Mouse (Mus musculus) E14TG2a.4 (cell line): ENCODE measurements around the gene Tmem8b.

Experiments used
- H3K27me3 ChIP-seq: 2 replicates; pipeline ENCODE4 v1.6.1; 2014; ENCODE audit warnings: low read length, control low read depth; ENCODE audit not compliant: insufficient read depth
- H3K36me3 ChIP-seq: 2 replicates; pipeline ENCODE4 v1.6.1; 2014; ENCODE audit warnings: low read length, control low read depth; ENCODE audit not compliant: insufficient read depth
- H3K4me1 ChIP-seq: replicated peaks from 2 replicates; pipeline ENCODE4 v1.6.1; 2014; ENCODE audit warnings: low read depth, low read length, control low read depth
- H3K4me3 ChIP-seq: replicated peaks from 2 replicates; pipeline ENCODE4 v1.5.1; 2014; ENCODE audit warnings: mild to moderate bottlenecking, low read length
- H3K9me3 ChIP-seq: 2 replicates; pipeline ENCODE4 v1.6.1; 2014; ENCODE audit warnings: low read length, control low read depth
- CTCF ChIP-seq: conservative IDR thresholded peaks from 2 replicates; pipeline ENCODE4 v1.5.1; 2014; ENCODE audit warnings: low read length
- NANOG ChIP-seq: IDR thresholded peaks from 2 replicates; pipeline ENCODE4 v1.6.1; 2014; ENCODE audit warnings: borderline replicate concordance, low read length, mixed read lengths
- POU5F1 ChIP-seq: IDR thresholded peaks from 2 replicates; pipeline ENCODE4 v1.6.1; 2014; ENCODE audit warnings: low read length, borderline replicate concordance

The Tmem8b gene

DNA sequence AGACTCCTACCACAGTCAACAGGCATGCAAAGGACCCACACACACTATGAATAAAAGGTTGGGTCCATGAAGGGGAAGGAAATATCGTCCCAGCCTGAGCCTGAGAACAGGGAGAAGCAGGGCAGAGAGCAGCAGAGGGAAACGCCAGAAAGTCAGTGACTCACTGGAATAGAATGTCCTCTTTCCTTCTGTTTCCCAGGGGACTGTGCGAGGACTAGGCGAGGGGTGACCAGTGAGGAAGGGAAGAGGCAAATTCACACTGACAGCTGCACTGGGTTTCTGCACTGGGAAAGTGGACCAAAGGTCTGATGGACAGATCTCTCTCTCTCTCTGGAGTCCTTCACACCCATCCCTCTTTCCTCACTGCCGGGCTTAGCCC, 59.8 kb downstream of the Tmem8b start:
- no peaks in the 10 kb centered on the region for H3K36me3 ChIP-seq
- no peak overlapping the region for H3K4me3 ChIP-seq
- no peaks in the 10 kb centered on the region for H3K9me3 ChIP-seq
- peaks cover 37% of the 10 kb centered on the region for H3K27me3 ChIP-seq
- H3K4me1 ChIP-seq: peaks cover 37% of the 10 kb centered on the region
- no peak for TF ChIP-seq CTCF

DNA sequence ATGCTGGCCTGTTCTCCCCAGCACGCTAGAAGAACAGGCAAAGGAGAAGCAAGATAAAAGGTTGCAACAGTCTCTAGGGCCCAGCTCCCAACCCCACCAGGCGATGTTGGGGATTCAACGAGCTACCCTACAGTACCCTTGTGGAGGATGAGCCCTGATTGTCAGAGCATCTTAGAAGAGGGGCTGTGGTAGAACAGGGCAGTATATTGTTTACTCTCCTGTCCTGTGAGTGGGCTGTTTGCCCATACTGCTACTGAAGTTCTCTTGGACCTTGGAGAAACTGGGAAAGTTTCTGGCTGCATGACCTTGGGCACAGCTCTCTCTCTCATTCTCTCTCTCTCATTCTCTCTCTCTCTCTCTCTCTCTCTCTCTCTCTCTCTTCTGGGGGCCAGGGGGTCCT, 60.4 kb downstream of the Tmem8b start:
- H3K27me3 ChIP-seq: peaks cover 37% of the 10 kb centered on the region
- H3K4me1 ChIP-seq: peaks cover 37% of the 10 kb centered on the region
- H3K9me3 ChIP-seq: no peaks in the 10 kb centered on the region
- no peak overlapping the region for H3K4me3 ChIP-seq
- no peaks in the 10 kb centered on the region for H3K36me3 ChIP-seq
- TF ChIP-seq NANOG (no peak), POU5F1 (no peak), CTCF (no peak)

DNA sequence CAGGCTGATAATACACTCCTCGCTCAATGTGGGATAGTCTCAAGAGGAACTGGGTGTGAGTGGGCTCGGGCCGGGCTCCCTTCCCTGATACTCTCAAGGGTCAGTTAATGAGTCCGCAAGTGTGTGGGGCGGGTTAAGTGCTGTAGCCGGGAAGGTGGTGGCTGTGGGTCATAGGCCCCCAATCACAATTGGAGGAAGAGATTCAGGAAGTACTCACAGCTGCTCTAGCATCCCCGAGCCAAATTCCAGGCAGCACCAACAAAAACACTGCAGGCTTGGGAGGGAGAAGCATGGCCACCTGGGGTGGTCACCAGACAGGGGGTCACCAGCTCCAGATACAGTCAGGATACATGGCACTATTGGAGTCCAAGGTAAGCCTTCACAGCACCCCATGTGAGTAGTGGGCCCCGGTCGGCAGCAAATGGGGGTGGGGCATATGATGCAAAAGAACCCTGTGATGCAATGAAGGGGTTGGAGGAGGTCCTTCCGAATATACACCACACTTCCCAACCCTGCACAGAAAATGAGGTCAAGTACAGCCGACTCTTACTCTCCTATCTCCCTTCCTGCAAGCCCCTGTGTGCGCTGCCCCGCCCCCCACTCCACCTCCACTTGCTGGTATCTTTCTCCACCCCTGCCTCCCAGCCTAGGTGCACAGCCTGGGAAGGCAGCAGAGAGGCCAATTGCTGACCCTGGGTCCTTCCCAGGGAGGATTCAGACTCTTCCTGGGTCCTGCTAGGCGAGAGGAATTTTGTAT, 61.2 kb downstream of the Tmem8b start, which contains the start of gene Spaar:
Gene Spaar (plus strand): TSS at position 241 of the 757 bp plus-strand sequence.
- Histone ChIP-seq H3K27me3 (peaks cover 37% of the 10 kb centered on the region), H3K4me1 (peaks cover 37% of the 10 kb centered on the region), H3K9me3 (no peaks in the 10 kb centered on the region), H3K36me3 (no peaks in the 10 kb centered on the region), H3K4me3 (no peak within 1 kb of the TSS)
- TF ChIP-seq NANOG: no peak
- TF ChIP-seq POU5F1: no peak
- TF ChIP-seq CTCF: no peak

DNA sequence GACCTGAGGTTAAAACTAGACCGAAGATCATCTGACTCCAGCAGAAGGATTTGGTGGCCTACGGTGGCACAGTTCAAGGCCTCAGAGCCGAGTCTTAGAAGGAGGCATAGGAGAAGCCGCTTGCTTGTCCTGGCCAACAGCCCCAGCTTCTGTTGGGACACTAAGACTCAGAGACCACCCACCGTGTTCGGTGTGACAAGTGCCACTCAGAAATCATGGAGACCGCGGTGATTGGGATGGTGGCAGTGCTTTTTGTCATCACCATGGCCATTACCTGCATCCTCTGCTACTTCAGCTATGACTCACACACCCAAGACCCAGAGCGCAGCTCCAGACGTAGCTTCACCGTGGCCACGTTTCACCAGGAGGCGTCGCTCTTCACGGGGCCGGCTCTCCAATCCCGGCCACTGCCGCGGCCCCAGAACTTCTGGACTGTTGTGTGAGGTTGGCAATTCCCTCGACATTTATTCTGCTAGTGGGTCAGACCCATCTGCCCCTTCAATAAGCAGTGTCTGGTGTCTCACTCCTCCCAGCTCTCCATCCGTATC, 62.1 kb downstream of the Tmem8b start:
- peaks cover 37% of the 10 kb centered on the region for H3K27me3 ChIP-seq
- TF ChIP-seq CTCF (no peak; the same call in 1 of the 2 replicates), NANOG (no peak), POU5F1 (no peak)
- no peaks in the 10 kb centered on the region for H3K9me3 ChIP-seq

DNA sequence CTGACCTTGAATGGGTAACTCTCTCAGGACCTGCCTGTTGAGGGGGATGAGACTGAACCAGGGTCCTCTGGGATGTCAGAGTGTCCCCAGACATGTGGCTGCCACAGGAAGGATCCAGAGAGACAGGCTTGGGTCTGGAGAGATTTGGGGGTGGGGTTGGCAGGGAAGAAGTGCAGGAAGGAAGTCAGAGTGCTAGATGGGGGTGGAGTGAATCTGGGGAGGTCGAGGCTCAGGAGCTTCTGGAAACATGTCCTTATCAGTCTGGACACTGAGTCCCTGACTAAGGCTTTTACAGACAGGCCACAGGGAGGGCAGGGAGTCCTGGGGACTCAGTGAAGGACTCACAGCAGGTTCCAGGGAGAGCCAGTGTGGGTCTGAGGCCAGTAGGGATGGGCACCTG, 63.4 kb downstream of the Tmem8b start:
- Histone ChIP-seq H3K4me1 (peaks cover 29% of the 10 kb centered on the region), H3K27me3 (peaks cover 37% of the 10 kb centered on the region), H3K36me3 (no peaks in the 10 kb centered on the region), H3K9me3 (no peaks in the 10 kb centered on the region), H3K4me3 (no peak overlapping the region)
- TF ChIP-seq POU5F1: no peak
- TF ChIP-seq CTCF: no peak
- no peak for TF ChIP-seq NANOG

More for the DNA sequence above, 62.1 kb downstream of the Tmem8b start:
- H3K4me3 ChIP-seq: no peak overlapping the region
- H3K36me3 ChIP-seq: no peaks in the 10 kb centered on the region
- peaks cover 37% of the 10 kb centered on the region for H3K4me1 ChIP-seq

DNA sequence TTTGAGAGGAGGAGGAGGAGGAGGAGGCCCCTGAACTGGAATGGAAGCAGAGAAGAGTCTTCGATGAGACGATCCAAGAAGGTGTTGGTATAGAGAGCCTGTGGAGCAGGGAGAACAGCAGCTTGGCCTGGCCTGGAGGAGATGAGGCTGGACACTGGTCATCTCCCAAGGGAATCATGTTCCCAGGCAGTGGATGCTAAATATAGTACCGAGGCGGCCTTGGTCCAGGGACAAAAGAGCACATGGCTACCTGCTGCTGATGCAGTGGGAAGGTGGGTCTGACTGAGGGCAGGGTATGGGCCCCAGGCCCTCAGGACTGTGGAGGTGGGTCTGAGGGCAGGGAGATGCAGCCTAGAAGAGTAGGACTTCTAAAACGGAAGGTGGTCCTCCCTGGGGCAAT, 64.4 kb downstream of the Tmem8b start:
- Histone ChIP-seq H3K4me1 (peaks cover 20% of the 10 kb centered on the region), H3K36me3 (no peaks in the 10 kb centered on the region), H3K4me3 (no peak overlapping the region), H3K9me3 (no peaks in the 10 kb centered on the region), H3K27me3 (peaks cover 33% of the 10 kb centered on the region)
- TF ChIP-seq NANOG: no peak
- no peak for TF ChIP-seq POU5F1
- TF ChIP-seq CTCF: no peak

DNA sequence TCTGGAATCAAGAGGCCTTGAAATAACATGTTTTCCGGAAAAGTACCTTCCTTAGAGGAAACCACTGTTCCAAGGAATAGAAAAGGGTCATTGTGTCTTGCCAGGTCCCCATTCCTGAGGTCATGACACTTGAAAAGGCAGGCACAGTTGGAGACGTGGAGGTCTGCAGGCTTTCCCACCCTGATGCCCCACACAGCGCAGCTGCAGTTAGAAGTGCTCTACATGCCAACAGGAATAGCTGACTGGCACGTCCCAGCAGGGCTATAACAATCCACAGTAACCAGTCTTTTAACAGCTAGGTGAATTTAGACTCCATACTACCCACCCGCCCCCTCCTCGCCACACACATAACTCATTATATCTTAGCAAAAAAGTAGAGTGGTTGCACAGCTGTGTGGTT, 68.4 kb downstream of the Tmem8b start:
- Histone ChIP-seq H3K36me3 (no peaks in the 10 kb centered on the region), H3K4me1 (peaks cover 30% of the 10 kb centered on the region), H3K9me3 (no peaks in the 10 kb centered on the region), H3K27me3 (peaks cover 15% of the 10 kb centered on the region), H3K4me3 (no peak overlapping the region)
- TF ChIP-seq POU5F1 (no peak), CTCF (no peak), NANOG (no peak)

DNA sequence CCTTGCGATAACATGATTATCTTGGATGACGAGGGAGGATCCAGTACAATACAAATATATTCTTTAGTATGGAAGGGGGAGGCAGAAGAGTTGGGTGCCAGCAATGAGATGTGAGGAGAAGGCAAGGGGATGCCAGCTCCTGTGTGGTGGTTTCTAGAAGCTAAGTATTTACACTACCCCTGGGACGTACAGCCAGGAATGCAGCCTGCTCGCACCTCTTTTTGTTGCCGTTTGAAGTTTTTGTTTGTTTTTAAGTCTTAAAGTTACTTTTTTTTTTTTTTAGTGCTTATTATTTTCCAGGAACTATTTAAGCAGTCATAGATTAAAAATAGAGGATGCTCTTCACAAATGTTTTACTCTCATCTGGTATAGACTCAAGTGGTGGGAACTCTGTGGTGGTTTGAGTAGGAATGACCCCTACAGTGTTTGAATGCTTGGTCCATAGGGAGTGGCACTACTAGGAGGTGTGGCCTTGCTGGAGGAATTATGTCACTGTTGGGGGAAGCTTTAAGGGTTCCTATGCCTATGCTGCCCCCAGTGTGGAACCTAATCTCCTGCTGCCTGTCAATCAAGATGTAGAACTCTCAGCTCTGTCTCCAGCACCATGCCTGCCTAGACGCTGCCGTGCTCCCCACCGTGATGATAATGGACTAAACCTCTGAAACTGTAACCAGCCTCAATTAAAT, 70.4 kb downstream of the Tmem8b start:
- H3K27me3 ChIP-seq: peaks cover 5% of the 10 kb centered on the region; the same call in 1 of the 2 replicates
- TF ChIP-seq CTCF (no peak), NANOG (no peak), POU5F1 (no peak)

More for the DNA sequence above, 70.4 kb downstream of the Tmem8b start:
- H3K36me3 ChIP-seq: no peaks in the 10 kb centered on the region
- no peaks in the 10 kb centered on the region for H3K9me3 ChIP-seq
- H3K4me1 ChIP-seq: peaks cover 46% of the 10 kb centered on the region
- no peak overlapping the region for H3K4me3 ChIP-seq
